Mouse (Mus musculus) heart, postnatal 0 days (tissue): Measurements from ENCODE around the gene Pdk1. TPM values are rescaled to one million over a fixed set of nuclear protein-coding genes. Genes with fewer than 3 reads are reported as not detected.

Experiments
- ATAC-seq: fragments of 200-750 bp; cut with Nextera tagmentation; 2 replicates; pipeline ENCODE4 v1.8.0; 2017; ENCODE audit warnings: low read depth, moderate number of reproducible peaks, moderate library complexity; ENCODE audit not compliant: insufficient read depth
- DNase-seq: peaks from one replicate; pipeline ENCODE4 v3.0.0-alpha.2; 2016; ENCODE audit warnings: low spot score
- H3K27ac ChIP-seq: fragments of 300-500 bp; sonication (generic); 2 replicates; pipeline ENCODE4 v1.5.1; 2014; ENCODE audit warnings: low read depth, mild to moderate bottlenecking
- H3K27me3 ChIP-seq: fragments of 300-500 bp; sonication (generic); 2 replicates; pipeline ENCODE4 v1.6.1; 2014; ENCODE audit warnings: low read length, mixed read lengths; ENCODE audit not compliant: control insufficient read depth, insufficient read depth
- H3K36me3 ChIP-seq: fragments of 300-500 bp; sonication (generic); replicated peaks from 2 replicates; pipeline ENCODE4 v1.6.1; 2014; ENCODE audit warnings: low read length, mixed read lengths; ENCODE audit not compliant: control insufficient read depth, insufficient read depth
- H3K4me1 ChIP-seq: fragments of 300-500 bp; sonication (generic); 2 replicates; pipeline ENCODE4 v1.6.1; 2014; ENCODE audit warnings: antibody characterized with exemption; ENCODE audit not compliant: control insufficient read depth, insufficient read depth
- H3K4me2 ChIP-seq: fragments of 300-500 bp; sonication (generic); 2 replicates; pipeline ENCODE4 v1.6.1; 2014; ENCODE audit warnings: low read depth, mild to moderate bottlenecking, low read length, moderate library complexity
- H3K4me3 ChIP-seq: fragments of 300-500 bp; sonication (generic); 2 replicates; pipeline ENCODE4 v1.5.1; 2014; ENCODE audit warnings: low read depth, low read length
- H3K9ac ChIP-seq: fragments of 300-500 bp; sonication (generic); replicated peaks from 2 replicates; pipeline ENCODE4 v1.6.1; 2014; ENCODE audit warnings: low read depth, low read length, mixed read lengths
- H3K9me3 ChIP-seq: fragments of 300-500 bp; sonication (generic); replicated peaks from 2 replicates; pipeline ENCODE4 v1.6.1; 2016; ENCODE audit warnings: low read length; ENCODE audit not compliant: control insufficient read depth
- CTCF ChIP-seq: IDR thresholded peaks from 2 replicates; pipeline ENCODE4 v1.5.1; 2016; ENCODE audit warnings: antibody characterized with exemption, control low read depth, low read depth
- EP300 ChIP-seq: IDR thresholded peaks from 2 replicates; pipeline ENCODE4 v1.6.1; 2016; ENCODE audit warnings: antibody characterized with exemption, low read depth
- WGBS: fragments of 180-500 bp; shearing (Covaris S2); extraction: QIAGEN DNeasy Blood & Tissue Kit; methylation state at CpG from one replicate; pipeline ENCODE4 v1.1.7; 2014; 5-methylcytosine and 5-hydroxymethylcytosine counted together
- polyA plus RNA-seq: library from polyadenylated mRNA; unstranded; fragments of >200 nt; fragmentation: Nextera tagmentation; extraction: Ambion mirVana; gene quantifications from 2 replicates; pipeline ENCODE4 v1.2.1, GENCODE M21; 2015
- total RNA-seq: library from RNA; depleted of rRNA; stranded (reverse); fragments of >200 nt; gene quantifications from 2 replicates; pipeline ENCODE4 v1.2.3, GENCODE M21; 2014; ENCODE audit warnings: low replicate concordance

Gene Pdk1
- total and polyA plus RNA-seq, 2 experiments from 2014 or later: 65.0 to 181 TPM

GRCm38 (mm10) chr2:71873474-71874322 is 674 bp downstream of the Pdk1 start:
- DNase-seq (peak; percentile 45), ATAC-seq (peak; percentile 21)
- Histone ChIP-seq H3K36me3 (0 out of 2 replicates have a peak, but pooled peaks cover 3% of the 10 kb centered on the region), H3K9ac (peak overlapping the region; percentile 76), H3K4me1 (peaks cover 22% of the 10 kb centered on the region), H3K4me2 (peak overlapping the region; percentile 87), H3K9me3 (no peaks in the 10 kb centered on the region), H3K4me3 (peak overlapping the region; percentile 75), H3K27me3 (no peaks in the 10 kb centered on the region), H3K27ac (peak overlapping the region; percentile 92)
- TF ChIP-seq CTCF: no peak
- TF ChIP-seq EP300: no peak
- 2% methylated on average over 50 of the region's 51 CpGs for WGBS

GRCm38 (mm10) chr2:71874422-71874821 is 1.4 kb downstream of the Pdk1 start:
- H3K4me3 ChIP-seq: peak overlapping the region; percentile 75; the same call in 1 of the 2 replicates
- peak overlapping the region; percentile 87 for H3K4me2 ChIP-seq
- DNase-seq: no peak
- H3K9ac ChIP-seq: no peak overlapping the region
- H3K4me1 ChIP-seq: peaks cover 22% of the 10 kb centered on the region
- no peaks in the 10 kb centered on the region for H3K27me3 ChIP-seq
- 0 out of 2 replicates have a peak, but pooled peaks cover 3% of the 10 kb centered on the region for H3K36me3 ChIP-seq
- ATAC-seq: no peak
- no peaks in the 10 kb centered on the region for H3K9me3 ChIP-seq
- TF ChIP-seq CTCF: no peak
- TF ChIP-seq EP300: no peak
- WGBS: 46% methylated on average over 2 of the region's 2 CpGs
- peak overlapping the region; percentile 92 for H3K27ac ChIP-seq

GRCm38 (mm10) chr2:71874836-71875235 is 1.8 kb downstream of the Pdk1 start:
- 0 out of 2 replicates have a peak, but pooled peaks cover 3% of the 10 kb centered on the region for H3K36me3 ChIP-seq
- H3K9me3 ChIP-seq: no peaks in the 10 kb centered on the region
- H3K4me1 ChIP-seq: peaks cover 25% of the 10 kb centered on the region
- 59% methylated on average over 2 of the region's 2 CpGs for WGBS
- peak overlapping the region; percentile 2; the same call in 1 of the 2 replicates for H3K4me3 ChIP-seq
- H3K27me3 ChIP-seq: no peaks in the 10 kb centered on the region
- peak overlapping the region; percentile 30; the same call in 1 of the 2 replicates for H3K27ac ChIP-seq
- H3K9ac ChIP-seq: no peak overlapping the region; the same call in 1 of the 2 replicates
- no peak for TF ChIP-seq EP300
- no peak for TF ChIP-seq CTCF
- ATAC-seq (no peak), DNase-seq (no peak)
- peak overlapping the region; percentile 87 for H3K4me2 ChIP-seq

GRCm38 (mm10) chr2:71877865-71878264 is 4.8 kb downstream of the Pdk1 start:
- H3K9ac ChIP-seq: no peak overlapping the region
- 56% methylated on average over 4 of the region's 4 CpGs for WGBS

GRCm38 (mm10) chr2:71878441-71878840 is 5.4 kb downstream of the Pdk1 start:
- no peaks in the 10 kb centered on the region for H3K27me3 ChIP-seq
- H3K27ac ChIP-seq: peak overlapping the region; percentile 67
- H3K4me3 ChIP-seq: no peak overlapping the region

More at GRCm38 (mm10) chr2:71877865-71878264, 4.8 kb downstream of the Pdk1 start:
- no peak for TF ChIP-seq CTCF
- TF ChIP-seq EP300: no peak
- Histone ChIP-seq H3K4me3 (no peak overlapping the region), H3K9me3 (no peaks in the 10 kb centered on the region), H3K4me2 (no peak overlapping the region), H3K4me1 (peaks cover 25% of the 10 kb centered on the region), H3K27me3 (no peaks in the 10 kb centered on the region), H3K27ac (peak overlapping the region; percentile 67), H3K36me3 (peaks cover 29% of the 10 kb centered on the region)
- no peak for DNase-seq
- ATAC-seq: no peak

More at GRCm38 (mm10) chr2:71878441-71878840, 5.4 kb downstream of the Pdk1 start:
- Histone ChIP-seq H3K9me3 (no peaks in the 10 kb centered on the region), H3K4me1 (peaks cover 25% of the 10 kb centered on the region), H3K9ac (no peak overlapping the region), H3K36me3 (peaks cover 34% of the 10 kb centered on the region), H3K4me2 (no peak overlapping the region)
- DNase-seq (no peak), ATAC-seq (no peak)
- no peak for TF ChIP-seq EP300
- peak; percentile 11; the same call in 1 of the 2 replicates for TF ChIP-seq CTCF
- WGBS: 40% methylated on average over 2 of the region's 2 CpGs
